Mouse (Mus musculus): ENCODE measurements at regions not wholly inside any gene's neighbourhood (a gene's known extent, or its start where the extent isn't known, plus 50 kb on each side); places are given as distances from the start of the nearest gene placed in this dataset.

- TF ChIP-seq HCFC1 (IDR thresholded peaks at IDR 0.05; ENCODE audit: low read depth, low read length) (no peak), GABPA (IDR thresholded peaks at IDR 0.05; ENCODE audit: insufficient replicate concordance, low read depth, low read length) (no peak), MAFK (IDR thresholded peaks at IDR 0.05; ENCODE audit: insufficient replicate concordance, low read length) (no peak)
Observed at GRCm38 (mm10) chr5:97601384-97601783, 144.6 kb upstream of the Gk2 start.
